Mouse (Mus musculus) brain, embryonic 14.5 days (tissue): Measurements from ENCODE around the gene Usf2.
A peak's percentile ranks its signal among the peaks of the same experiment; 100 is the strongest.

Source experiments
- CTCF ChIP-seq: fragments of 200-500 bp; IDR thresholded peaks from 2 replicates; pipeline ENCODE4 v1.5.1; 2012; ENCODE audit warnings: inconsistent platforms, mild to moderate bottlenecking, moderate library complexity, borderline replicate concordance; ENCODE audit not compliant: insufficient read depth, insufficient read length; ENCODE audit errors: extremely low read depth
- POLR2A ChIP-seq: fragments of 200-500 bp; IDR thresholded peaks from 2 replicates; pipeline ENCODE4 v1.6.1; 2012; ENCODE audit warnings: mild to moderate bottlenecking, inconsistent platforms, borderline replicate concordance; ENCODE audit not compliant: poor library complexity, insufficient read depth, insufficient read length, severe bottlenecking; ENCODE audit errors: extremely low read depth

GRCm38 (mm10) chr7:30957367-30957783 is 772 bp upstream of the Usf2 start:
- TF ChIP-seq CTCF (no peak), POLR2A (peak; percentile 59; the same call in 1 of the 2 replicates)
